Mouse (Mus musculus) activated CD4-positive, CD25-positive, alpha-beta regulatory T cell (primary cell): ENCODE results near the gene Itga8. TPM values are rescaled to one million over a fixed set of nuclear protein-coding genes. Genes with fewer than 3 reads are reported as not detected.

Experiments used
- polyA plus RNA-seq, 2 experiments: library from polyadenylated mRNA; unstranded; fragments of 100-300 nt; shearing (Covaris generic); gene quantifications; one replicate each; pipeline ENCODE4 v1.2.1; 2017

The Itga8 gene
- under 1 TPM in 1 of 2 experiments, not detected in 1; 0.47 TPM for polyA plus RNA-seq

GRCm38 (mm10) chr2:12301431-12302170, at the start of gene Itga8:
Gene Itga8, minus strand, starts transcription at chr2:12301922.

Other genes starting within 250 kb of the Itga8 start
- 10 to 100 TPM; 49.6 to 55.1 TPM for gene Mindy3, start 117.5 kb upstream of the Itga8 start, polyA plus RNA-seq